Mouse (Mus musculus) embryonic fibroblast, embryonic 13.5 days (primary cell): Measurements from ENCODE around the gene Smyd3.

Source experiments
- CTCF ChIP-seq: IDR thresholded peaks from 2 replicates; pipeline ENCODE4 v1.5.1; 2011; ENCODE audit warnings: mild to moderate bottlenecking, control low read depth, low read length, moderate library complexity, borderline replicate concordance; ENCODE audit not compliant: insufficient read depth
- POLR2A ChIP-seq: IDR thresholded peaks from 2 replicates; pipeline ENCODE4 v1.6.1; 2011; ENCODE audit warnings: low read depth, mild to moderate bottlenecking, control low read depth, low read length, moderate library complexity

GRCm38 (mm10) chr1:179552751-179553150 lies 34.9 kb upstream of the Smyd3 start:
- TF ChIP-seq CTCF (no peak), POLR2A (no peak)
